Mouse (Mus musculus) adrenal gland, postnatal 0 days (tissue): Measurements from ENCODE around the gene Hspb3. TPM values are rescaled to one million over a fixed set of nuclear protein-coding genes. Genes with fewer than 3 reads are reported as not detected.

Source experiments
- polyA plus RNA-seq: library from polyadenylated mRNA; unstranded; fragments of >200 nt; fragmentation: Nextera tagmentation; extraction: Ambion mirVana; gene quantifications from 2 replicates; pipeline ENCODE4 v1.2.1, GENCODE M21; 2015

Hspb3 gene
- 0.16 and 1.1 TPM in 2 replicates for polyA plus RNA-seq

GRCm38 (mm10) chr13:113663151-113663779 is at the start of gene Hspb3:
Gene Hspb3 (minus strand): TSS chr13:113663676.

DNA sequence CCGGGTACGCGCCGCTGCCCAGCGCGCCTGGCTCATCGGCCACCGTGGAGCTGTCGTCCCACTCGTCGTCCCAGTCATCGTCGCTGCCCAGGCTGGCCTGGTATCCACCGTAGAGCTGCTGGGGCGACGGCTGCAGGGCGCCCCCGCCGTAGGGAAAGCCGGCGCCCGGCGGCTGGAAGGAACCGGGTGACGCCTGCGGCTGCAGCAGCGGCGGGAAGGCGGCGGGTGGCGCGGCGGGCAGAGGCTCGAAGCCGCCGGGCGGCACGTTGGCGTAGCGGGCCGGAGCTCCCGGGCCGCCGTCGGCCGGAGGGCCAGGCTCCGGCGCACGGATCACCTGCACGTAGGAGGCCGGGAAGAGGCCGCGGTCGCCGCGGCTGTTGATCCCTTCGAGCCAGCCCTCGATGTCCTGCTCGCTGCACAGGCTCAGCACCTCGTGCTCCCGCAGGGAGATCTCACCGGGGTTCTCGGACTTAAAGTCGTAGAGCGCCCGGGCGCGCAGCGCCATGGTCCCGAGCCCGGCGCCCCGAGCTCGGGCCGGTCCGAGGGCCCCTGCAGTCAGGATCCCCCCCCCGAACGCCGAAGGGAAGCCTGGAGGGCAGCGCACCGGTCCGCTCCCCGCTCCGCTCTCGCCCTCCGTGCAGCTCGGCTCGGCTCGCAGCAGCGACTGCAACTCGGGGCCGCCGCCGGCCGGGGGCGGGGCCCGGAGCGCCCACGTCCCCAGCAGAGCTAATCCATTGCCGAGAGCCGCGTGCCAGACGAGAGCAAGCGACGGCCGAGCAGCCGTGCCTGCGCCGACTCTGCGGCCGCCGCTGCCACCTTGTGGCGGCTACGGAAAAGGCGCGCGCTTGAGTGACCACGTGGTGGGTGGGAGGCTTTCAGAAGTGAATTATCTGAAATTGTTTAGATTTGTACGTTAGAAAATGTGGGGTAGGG is 45.3 kb downstream of the Hspb3 start, which contains the start of gene Snx18:
TSS of gene Snx18 (minus strand) at position 674 of the 933 bp plus-strand sequence.

Other genes with a start within 250 kb of the Hspb3 start
- gene Snx18, start 45.1 kb downstream of the Hspb3 start, polyA plus RNA-seq: 19.0 and 20.6 TPM in 2 replicates
- 4.3 and 8.5 TPM in 2 replicates for gene Arl15, start 130.8 kb upstream of the Hspb3 start, polyA plus RNA-seq